Mouse (Mus musculus) thymus, postnatal 4 days (tissue): Measurements from ENCODE around the gene Plxdc1.

Experiments
- DNase-seq: peaks from one replicate; pipeline ENCODE4 v3.0.0; 2021

The Plxdc1 gene

GRCm38 (mm10) chr11:98012831-98013230, 26.6 kb upstream of the Plxdc1 start:
- no peak for DNase-seq

GRCm38 (mm10) chr11:98011716-98012115, 25.5 kb upstream of the Plxdc1 start:
- no peak for DNase-seq

GRCm38 (mm10) chr11:98008087-98008486, 21.8 kb upstream of the Plxdc1 start:
- DNase-seq: peak; percentile 42

- DNase-seq: no peak
These were observed 19.4 kb upstream of the Plxdc1 start for GRCm38 (mm10) chr11:98005686-98006085.

- DNase-seq: peak; percentile 52
These were observed 18.8 kb upstream of the Plxdc1 start for GRCm38 (mm10) chr11:98005076-98005475.

GRCm38 (mm10) chr11:98004161-98004560, 17.9 kb upstream of the Plxdc1 start:
- DNase-seq: no peak

DNA sequence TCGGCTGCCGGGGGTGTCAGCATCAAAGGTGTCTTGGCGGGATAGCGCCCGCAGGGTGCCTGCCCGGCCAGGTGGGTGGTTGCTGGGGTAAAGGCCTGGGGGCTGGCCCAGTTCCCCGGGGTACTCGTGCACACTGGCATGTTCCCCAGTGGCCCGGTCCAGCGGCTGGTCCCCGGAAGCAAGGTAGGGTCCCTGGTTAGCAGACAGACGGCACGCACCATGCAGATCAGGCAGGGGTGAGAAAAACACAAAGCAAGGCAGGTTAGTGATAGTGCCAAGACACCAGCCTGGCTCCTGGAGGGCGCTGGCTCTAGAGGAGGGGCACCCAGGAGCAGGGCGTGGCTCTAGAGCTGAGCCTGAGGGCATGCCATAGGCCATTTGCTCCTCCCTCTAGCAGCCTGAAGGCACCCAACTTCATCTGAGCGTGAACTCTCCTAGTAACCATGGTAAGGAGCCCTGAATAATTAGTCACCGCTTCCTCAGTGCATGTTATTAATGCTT, 17.0 kb upstream of the Plxdc1 start:
- DNase-seq: peak; percentile 76

- DNase-seq: peak; percentile 99
These were observed 16.4 kb upstream of the Plxdc1 start for GRCm38 (mm10) chr11:98002627-98003026.

DNA sequence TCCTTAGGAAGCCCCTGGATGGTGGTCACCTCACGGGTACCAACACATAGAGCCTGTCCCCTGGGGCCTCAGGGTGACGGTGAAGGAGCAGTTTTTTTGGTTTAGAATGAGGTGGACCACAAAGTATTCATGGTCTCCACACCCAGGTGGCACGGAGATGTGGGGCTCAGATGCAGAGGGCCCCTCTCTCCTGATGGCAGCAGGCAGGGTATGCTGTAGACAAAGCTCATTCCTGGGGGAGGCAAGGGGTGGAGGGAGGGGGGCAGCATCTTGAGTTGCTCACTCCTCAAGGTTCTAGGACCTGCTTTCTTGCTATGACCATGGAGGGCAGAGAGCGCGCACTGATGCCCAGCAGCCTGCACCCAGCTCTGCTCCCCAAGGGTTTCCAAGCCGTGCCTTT, 15.7 kb upstream of the Plxdc1 start:
- peak; percentile 63 for DNase-seq

DNA sequence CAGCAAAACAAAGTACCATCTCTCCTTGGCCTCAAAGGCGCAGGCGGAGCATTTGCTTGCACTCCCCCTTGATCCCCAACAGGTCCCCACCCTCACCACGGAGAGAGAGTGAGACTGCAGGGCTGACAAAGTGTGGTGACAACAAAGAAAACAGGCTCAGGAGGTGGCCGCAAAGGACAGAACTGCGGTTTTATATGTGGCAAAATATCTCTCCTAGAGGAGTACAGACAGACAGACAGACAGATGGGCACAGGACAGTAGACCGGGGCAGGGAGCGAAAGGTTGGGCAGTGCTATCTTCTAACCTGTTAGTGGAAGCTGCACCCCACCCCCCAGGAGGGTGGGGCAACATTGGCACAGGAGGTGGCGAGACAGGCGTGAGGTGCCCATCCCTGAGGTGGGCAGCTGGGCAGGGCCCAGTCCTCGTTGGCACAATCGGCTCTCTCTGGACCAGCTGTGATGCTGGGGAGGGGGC, 15.1 kb upstream of the Plxdc1 start:
- peak; percentile 81 for DNase-seq

GRCm38 (mm10) chr11:98000378-98001140, 14.3 kb upstream of the Plxdc1 start:
- peak; percentile 84 for DNase-seq

DNA sequence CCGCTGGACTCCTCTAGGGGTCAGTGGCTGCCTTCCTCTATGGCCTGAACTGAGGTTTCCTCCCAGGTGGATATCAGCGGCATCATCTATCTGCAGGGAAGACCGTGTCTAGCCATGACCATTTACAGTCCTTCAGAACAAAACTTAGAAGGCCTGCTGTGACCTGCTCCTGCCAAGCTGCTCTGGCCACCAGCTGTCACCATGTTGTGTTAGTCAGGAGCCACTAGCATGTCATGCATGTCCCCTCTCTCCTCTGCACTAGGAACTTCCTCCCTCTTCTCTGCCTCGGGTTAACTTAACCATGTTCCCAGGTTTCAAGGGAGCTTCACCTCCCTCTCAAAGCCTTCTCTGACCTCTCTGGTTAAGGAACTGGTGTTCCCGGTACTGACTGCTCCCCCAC, 13.5 kb upstream of the Plxdc1 start:
- peak; percentile 50 for DNase-seq

GRCm38 (mm10) chr11:97998898-97999608, 12.8 kb upstream of the Plxdc1 start:
- peak; percentile 66 for DNase-seq

DNA sequence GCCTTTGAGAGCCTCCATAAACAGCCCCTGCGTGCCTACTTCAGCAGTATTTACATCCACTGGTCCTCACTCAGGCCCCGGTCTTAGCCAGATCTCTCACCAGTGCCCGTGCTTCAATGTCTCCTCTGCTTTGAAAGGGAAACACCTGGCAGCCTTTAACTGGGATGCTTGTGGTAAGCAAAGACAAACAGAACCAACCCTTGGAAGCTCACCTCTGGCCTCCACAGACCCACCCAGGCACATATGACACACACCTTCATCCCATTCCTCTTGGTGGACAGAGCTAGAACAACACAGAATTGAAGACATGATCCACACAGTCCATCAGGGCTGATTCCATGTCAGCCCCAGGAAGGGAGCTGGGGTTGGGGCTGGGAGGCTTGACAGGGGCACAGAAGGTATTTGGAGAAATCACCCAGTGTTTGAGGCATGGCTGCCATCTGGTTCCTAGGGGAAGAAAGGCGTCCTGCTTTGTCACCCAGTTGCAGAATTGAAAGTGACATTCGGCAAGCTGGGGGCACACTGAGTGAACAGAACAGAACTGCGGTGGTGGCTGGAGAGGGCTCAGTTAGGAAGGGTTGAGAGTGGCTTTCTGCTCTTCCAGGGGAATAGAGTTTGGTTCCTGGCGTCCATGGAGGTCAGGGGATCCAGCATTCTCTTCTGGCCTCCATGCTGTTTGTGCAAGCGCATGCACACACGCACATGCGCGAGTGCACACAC, 12.0 kb upstream of the Plxdc1 start:
- peak; percentile 59 for DNase-seq

DNA sequence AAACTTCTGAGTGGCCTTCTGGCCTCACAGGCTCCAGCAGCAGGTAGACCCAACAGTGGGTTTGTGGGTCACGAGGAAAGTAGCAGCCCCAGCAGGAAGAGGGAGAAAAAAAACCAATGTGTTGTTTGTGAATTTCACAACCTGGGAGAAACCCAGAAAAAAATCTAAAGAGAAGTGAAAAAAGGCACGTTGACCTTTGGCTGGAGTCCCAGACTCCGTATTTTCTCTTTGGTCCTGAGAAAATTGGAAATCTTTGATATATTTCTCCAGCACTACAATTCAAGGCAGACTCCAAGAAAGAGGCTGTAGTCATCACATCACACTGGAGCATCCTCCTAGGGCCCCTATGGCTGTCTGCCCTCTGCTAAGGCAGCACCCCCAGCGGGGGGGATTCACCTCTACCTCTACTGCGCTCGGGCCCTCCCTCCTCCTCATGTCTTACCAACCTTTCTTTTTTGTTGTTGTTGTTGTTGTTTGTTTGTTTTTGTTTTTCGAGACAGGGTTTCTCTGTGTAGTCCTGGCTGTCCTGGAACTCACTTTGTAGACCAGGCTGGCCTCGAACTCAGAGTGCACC, 11.2 kb upstream of the Plxdc1 start:
- peak; percentile 60 for DNase-seq

GRCm38 (mm10) chr11:97996691-97997090, 10.4 kb upstream of the Plxdc1 start:
- DNase-seq: no peak

DNA sequence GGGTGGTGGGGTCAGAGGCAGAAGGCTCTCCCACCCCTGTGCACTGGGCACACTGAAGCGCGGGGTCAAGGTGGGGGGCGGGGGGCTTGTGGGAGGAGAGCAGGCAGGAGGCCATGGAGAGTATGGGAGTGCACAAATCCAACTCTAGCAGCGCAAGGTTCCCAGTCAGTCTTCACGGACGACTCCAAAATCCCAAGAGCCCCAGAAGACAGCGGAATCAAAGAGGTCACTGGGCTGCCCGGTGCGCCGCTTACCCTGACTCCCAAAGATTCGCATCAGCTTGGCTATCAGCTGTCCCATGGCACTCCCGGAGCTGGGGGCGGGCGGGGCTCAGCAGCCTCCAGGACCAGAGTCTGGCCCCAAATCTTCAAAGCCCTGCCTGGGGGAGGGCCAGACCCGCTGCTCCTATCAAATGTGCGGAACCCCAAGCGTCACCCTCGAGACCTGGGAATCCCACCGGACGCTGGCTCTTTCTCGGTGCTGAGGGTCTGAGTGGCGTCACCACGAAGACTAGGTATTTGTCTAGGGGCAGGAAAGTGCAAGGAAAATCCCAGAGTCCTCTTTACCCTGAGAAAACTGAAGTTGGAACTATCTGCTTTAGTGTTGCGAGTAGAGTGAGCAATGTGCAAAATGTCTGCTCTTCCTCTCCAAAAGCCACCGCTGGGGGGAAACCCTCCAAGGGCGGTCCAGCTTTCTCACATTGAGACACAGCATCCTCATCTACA, 9.5 kb upstream of the Plxdc1 start, which contains the start of gene Arl5c:
Gene Arl5c (minus strand): TSS at position 618 of the 725 bp plus-strand sequence.
- DNase-seq: peak; percentile 88

DNA sequence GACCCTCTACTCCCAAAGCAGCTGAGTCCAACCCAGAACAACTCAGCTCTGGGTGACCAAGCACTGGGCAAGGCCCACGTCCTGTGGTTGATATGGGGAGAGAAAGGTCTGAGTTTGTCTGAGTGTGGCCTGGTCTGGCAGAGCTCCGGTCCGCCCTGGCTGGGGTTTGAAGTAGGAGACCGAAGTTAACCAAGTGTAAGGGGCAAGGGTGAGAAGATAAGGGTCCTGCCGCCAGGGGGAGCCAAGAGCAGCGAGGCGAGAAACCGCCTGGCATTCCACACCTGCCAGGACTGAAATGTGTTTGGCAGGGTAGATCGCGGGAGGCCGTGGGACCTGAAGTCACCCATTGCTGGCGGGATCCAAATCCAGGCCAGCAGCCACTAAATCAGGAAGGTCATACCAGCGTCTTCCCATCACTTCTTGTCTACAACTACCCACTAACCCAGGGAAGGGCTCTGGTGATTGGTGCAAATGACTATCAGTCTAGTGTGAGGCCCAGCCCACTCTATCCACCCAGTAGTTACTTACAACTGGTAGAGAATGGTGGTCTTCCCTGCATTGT, 8.4 kb upstream of the Plxdc1 start:
- DNase-seq: peak; percentile 99

- DNase-seq: peak; percentile 91
These were observed 2.4 kb upstream of the Plxdc1 start for GRCm38 (mm10) chr11:97988530-97989096.

- peak; percentile 95 for DNase-seq
These were observed 1.6 kb upstream of the Plxdc1 start for GRCm38 (mm10) chr11:97987551-97988526.
